Comparison of ENCODE assay signal across 16 mouse cellular contexts in the genomic region with DNA sequence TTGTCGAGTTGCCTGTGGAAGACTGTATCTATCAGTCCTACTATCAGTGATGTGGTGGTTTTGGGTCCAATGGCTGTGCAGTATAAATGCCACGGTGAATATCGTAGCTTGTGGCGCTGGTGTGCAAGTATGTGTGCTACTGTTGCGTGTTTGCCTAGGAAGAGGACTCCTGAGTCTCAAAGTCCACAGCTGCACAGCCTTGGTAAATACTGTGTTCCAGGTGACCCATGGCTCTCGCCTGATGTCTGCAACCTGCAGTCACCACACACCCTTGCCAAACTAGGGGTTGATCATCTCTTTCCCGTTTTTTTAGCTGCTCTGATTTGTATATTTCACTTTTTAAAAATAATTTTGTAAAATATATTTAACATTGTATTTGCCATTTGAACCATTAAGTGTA.
"Had no signal": no experiment of that assay in that cellular context is flagged by ENCODE, and none has a peak within 500 bp of the region (broad histone marks: within the 10 kb centered on the region; RNA-seq: fewer than 3 reads in every experiment).

No protein-coding gene starts in this region.

- H3K27me3 ChIP-seq: lung, embryonic 15.5 days; megakaryocyte, embryonic 14.5 days; midbrain, embryonic 13.5 days; midbrain, embryonic 15.5 days; neural tube, embryonic 12.5 days had no signal

- H3K36me3 ChIP-seq: lung, embryonic 15.5 days; midbrain, embryonic 13.5 days; midbrain, embryonic 15.5 days; neural tube, embryonic 12.5 days had no signal

- ATAC-seq: lung, postnatal 0 days; midbrain, embryonic 13.5 days; midbrain, embryonic 15.5 days had no signal

- H3K27ac ChIP-seq: lung, embryonic 15.5 days; macrophage; midbrain, embryonic 13.5 days; midbrain, embryonic 15.5 days; neural tube, embryonic 12.5 days had no signal

- H3K9ac ChIP-seq: lung, embryonic 15.5 days; midbrain, embryonic 13.5 days; midbrain, embryonic 15.5 days; neural tube, embryonic 12.5 days had no signal

- H3K4me2 ChIP-seq: lung, embryonic 15.5 days; midbrain, embryonic 11.5 days; midbrain, embryonic 13.5 days; midbrain, embryonic 15.5 days; neural tube, embryonic 12.5 days had no signal

- H3K4me3 ChIP-seq: lung, embryonic 15.5 days; megakaryocyte, embryonic 14.5 days; midbrain, embryonic 13.5 days; midbrain, embryonic 15.5 days; neural tube, embryonic 12.5 days had no signal

- DNase-seq: lung, adult 2 months; lung, postnatal 14 days; lung, postnatal 36 days; right cerebral cortex, postnatal 14 days; spleen, adult 18-20 months; thymus, adult 18-20 months; thymus, postnatal 14 days; thymus, postnatal 36 days had no signal

- H3K9me3 ChIP-seq: lung, embryonic 15.5 days; megakaryocyte, embryonic 14.5 days; midbrain, embryonic 13.5 days; midbrain, embryonic 15.5 days; neural tube, embryonic 12.5 days had no signal
